Mouse (Mus musculus): ENCODE measurements around the gene Slc5a8. TPM values are rescaled to one million over a fixed set of nuclear protein-coding genes. Genes with fewer than 3 reads are reported as not detected.

The Slc5a8 gene
- polyA plus RNA-seq (2016; fragmentation: Nextera tagmentation; extraction: Ambion mirVana) = 0.04 TPM in 1 of 2 replicates, not detected in the other

DNA sequence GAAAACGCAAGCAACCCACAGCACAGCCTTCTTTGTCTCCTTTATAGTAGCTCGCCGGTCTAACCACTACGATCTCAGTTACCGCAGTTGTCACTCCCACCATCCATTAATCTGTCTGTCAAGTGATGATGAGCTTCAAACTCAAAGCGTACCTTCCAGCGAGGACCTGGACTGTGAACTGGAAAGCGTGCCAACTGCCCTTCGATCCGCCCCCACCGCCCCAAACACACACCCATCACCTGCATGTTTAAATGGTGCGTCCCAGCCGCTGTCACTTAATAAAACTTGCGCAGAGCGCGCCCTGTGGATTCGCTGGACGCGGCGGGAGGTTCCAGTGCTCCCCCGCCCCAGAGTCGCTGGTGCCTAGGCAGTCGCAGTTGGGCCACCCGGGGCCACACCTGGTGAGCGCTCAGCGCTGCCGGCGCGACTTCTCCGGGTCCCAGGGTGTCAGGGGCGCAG lies at the start of gene Slc5a8:
Slc5a8 (plus strand) TSS at position 361 of the 459 bp plus-strand sequence.
- H3K4me1 ChIP-seq = peaks cover 9% of the 10 kb centered on the region; the same call in 1 of the 2 replicates
- no peak for ATAC-seq (ENCODE audit: low FRiP score, low read depth)
- no peaks in the 10 kb centered on the region for H3K9me3 ChIP-seq
- peak within 1 kb of the TSS; percentile 31 for H3K4me3 ChIP-seq
- no peak within 1 kb of the TSS for H3K9ac ChIP-seq
- peaks cover 21% of the 10 kb centered on the region for H3K27me3 ChIP-seq (replicated peaks)
- no peaks in the 10 kb centered on the region for H3K36me3 ChIP-seq
- WGBS = 2% methylated on average over 31 of the region's 31 CpGs
- no peak within 1 kb of the TSS for H3K27ac ChIP-seq
- H3K4me2 ChIP-seq (replicated peaks) = peak within 1 kb of the TSS; percentile 57

DNA sequence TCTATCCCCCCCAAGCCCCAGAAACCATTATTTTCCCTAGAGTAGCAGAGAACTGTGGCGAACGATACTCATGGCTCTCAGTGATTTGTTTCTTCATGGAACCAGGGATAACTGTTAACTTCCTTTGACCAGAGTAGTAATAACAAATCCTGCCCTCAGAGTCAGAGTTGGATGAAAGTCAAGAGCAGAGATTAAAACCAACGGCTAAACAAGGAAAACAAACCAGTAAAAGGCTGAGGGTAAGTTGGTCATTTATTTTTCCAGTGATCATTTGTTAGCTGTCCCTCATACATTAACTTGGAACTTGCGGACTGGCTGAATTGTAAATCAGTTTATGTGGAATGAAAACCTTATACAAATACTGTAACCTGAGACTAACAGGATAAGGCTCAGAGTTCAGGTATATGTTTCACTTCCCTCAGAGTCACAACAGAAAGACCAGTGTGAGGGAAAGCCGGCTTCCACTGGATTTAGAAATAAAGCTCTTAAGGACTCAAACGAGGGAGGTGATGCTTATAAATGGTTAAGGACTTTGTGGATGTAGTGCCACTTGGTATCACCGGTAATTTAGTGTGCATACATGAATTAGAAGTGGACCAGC lies 36.8 kb upstream of the Slc5a8 start:
- Histone ChIP-seq H3K27ac (no peak overlapping the region), H3K4me1 (no peaks in the 10 kb centered on the region), H3K9me3 (no peaks in the 10 kb centered on the region), H3K4me2 (replicated peaks) (no peak overlapping the region), H3K4me3 (no peak overlapping the region), H3K27me3 (replicated peaks) (no peaks in the 10 kb centered on the region), H3K36me3 (no peaks in the 10 kb centered on the region), H3K9ac (no peak overlapping the region)
- ATAC-seq (ENCODE audit: low FRiP score, low read depth) = no peak
- 87% methylated on average over 7 of the region's 7 CpGs for WGBS

DNA sequence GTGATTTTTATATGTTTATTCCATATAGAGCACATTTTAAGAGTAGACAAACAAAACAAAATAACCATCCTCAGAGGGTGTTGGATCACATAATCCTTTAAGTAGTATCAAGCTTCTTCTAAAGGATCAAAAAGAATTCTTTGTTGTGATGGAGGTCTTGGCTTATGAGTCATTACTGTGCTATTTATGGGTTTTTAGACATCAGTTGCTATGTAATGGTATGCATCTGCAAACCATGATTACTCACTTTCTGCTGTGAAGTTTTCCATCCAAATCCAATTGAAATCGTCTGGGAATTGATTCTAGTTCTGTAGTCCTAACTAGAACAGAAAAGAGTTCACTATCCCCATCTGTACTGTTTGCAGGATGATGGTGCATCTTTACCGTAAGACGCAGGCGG lies 35.8 kb upstream of the Slc5a8 start:
- no peak overlapping the region for H3K4me2 ChIP-seq (replicated peaks)
- H3K4me1 ChIP-seq = no peaks in the 10 kb centered on the region
- no peaks in the 10 kb centered on the region for H3K9me3 ChIP-seq
- no peaks in the 10 kb centered on the region for H3K27me3 ChIP-seq (replicated peaks)
- no peak overlapping the region for H3K9ac ChIP-seq
- 93% methylated on average over 4 of the region's 4 CpGs for WGBS
- no peak overlapping the region for H3K27ac ChIP-seq
- no peak overlapping the region for H3K4me3 ChIP-seq
- H3K36me3 ChIP-seq = no peaks in the 10 kb centered on the region
- no peak for ATAC-seq (ENCODE audit: low FRiP score, low read depth)

DNA sequence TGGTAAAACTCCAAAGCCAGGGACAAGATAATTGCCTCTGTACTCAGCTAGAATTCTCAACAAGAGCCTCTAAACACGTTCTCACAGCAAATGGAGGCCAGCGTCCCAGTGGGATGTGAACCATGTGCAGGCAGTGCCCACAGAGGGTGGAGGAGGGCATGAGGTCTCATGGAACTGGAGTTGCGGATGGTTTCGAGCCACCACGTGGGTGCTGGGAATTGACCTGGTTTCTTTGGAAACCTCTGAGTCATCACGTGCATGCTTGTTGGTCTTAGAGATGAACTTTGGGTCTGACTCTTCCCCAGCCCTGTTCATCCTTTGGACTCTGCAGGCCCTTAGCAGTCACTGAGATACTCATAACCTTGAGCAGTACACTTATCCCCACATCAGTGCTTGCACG lies 32.5 kb upstream of the Slc5a8 start:
- Histone ChIP-seq H3K9me3 (no peaks in the 10 kb centered on the region), H3K27ac (no peak overlapping the region), H3K4me3 (no peak overlapping the region), H3K4me2 (replicated peaks) (no peak overlapping the region), H3K27me3 (replicated peaks) (no peaks in the 10 kb centered on the region), H3K36me3 (no peaks in the 10 kb centered on the region), H3K9ac (no peak overlapping the region), H3K4me1 (no peaks in the 10 kb centered on the region)
- no peak for ATAC-seq (ENCODE audit: low FRiP score, low read depth)
- 86% methylated on average over 7 of the region's 7 CpGs for WGBS

DNA sequence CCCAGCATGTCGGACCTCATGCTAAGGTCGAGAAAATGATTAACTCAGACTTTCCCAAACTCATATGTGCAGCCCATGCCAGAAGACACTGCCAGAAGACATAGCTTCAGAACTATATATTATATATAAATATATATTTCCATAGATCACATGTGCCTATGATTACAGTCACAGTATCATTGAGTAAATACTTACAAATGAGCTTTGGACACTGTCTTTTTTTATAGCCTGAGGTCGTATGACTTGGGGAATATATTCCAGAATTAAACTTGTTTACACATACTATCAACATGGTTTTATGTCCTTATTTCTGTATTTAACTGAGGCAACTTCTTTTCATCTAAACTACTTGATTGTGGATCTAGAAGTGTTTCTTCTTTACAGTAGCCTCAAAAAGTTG lies 24.9 kb upstream of the Slc5a8 start:
- Histone ChIP-seq H3K4me2 (replicated peaks) (no peak overlapping the region), H3K4me3 (no peak overlapping the region), H3K27ac (no peak overlapping the region), H3K4me1 (no peaks in the 10 kb centered on the region), H3K9me3 (no peaks in the 10 kb centered on the region), H3K27me3 (replicated peaks) (no peaks in the 10 kb centered on the region), H3K9ac (no peak overlapping the region), H3K36me3 (no peaks in the 10 kb centered on the region)
- 76% methylated on average over 3 of the region's 3 CpGs for WGBS
- no peak for ATAC-seq (ENCODE audit: low FRiP score, low read depth)

DNA sequence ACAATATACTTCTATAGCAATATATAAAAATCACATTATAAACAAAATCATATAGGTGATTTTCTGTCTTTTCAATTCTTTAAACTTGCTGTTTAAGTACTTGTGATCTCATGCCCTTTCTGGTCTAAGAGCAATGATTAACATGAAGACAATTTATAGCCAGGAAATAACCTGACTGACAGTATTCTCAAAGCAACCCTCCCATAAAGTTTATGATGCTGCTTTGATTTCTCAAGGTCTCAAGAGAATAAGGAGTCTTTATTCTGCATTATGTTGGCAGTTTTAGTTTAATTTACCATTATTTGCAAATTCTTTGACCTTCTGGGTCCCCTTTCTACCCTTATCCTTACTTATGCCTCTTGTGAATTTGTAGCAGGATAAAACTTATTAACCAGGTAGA lies 24.4 kb upstream of the Slc5a8 start:
- H3K27me3 ChIP-seq (replicated peaks) = no peaks in the 10 kb centered on the region
- H3K4me3 ChIP-seq = no peak overlapping the region
- H3K27ac ChIP-seq = no peak overlapping the region
- H3K4me2 ChIP-seq (replicated peaks) = no peak overlapping the region
- no peaks in the 10 kb centered on the region for H3K36me3 ChIP-seq
- no peak overlapping the region for H3K9ac ChIP-seq
- no peaks in the 10 kb centered on the region for H3K9me3 ChIP-seq
- no peak for ATAC-seq (ENCODE audit: low FRiP score, low read depth)
- H3K4me1 ChIP-seq = no peaks in the 10 kb centered on the region

DNA sequence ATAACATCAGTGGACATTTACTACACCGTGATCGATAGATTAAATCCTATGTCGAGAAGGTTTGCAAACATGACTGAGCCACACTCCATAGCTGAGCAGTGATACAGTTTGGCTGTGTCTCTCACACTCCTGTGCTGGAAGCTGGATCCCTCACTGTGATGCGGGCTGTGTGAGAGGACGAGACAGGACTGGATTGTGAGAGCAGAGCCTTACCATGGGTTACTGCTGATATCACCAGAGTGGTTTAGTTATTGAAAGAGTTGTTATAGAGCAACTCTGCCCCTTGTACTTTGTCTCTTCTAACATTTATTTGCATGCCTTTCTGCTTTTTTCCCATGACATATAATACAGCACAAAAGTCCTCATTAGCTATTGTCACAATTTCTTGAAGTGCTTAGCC lies 23.5 kb upstream of the Slc5a8 start:
- no peaks in the 10 kb centered on the region for H3K27me3 ChIP-seq (replicated peaks)
- no peaks in the 10 kb centered on the region for H3K36me3 ChIP-seq
- ATAC-seq (ENCODE audit: low FRiP score, low read depth) = no peak
- H3K9me3 ChIP-seq = no peaks in the 10 kb centered on the region
- no peak overlapping the region for H3K9ac ChIP-seq
- H3K27ac ChIP-seq = no peak overlapping the region
- no peak overlapping the region for H3K4me3 ChIP-seq
- no peak overlapping the region for H3K4me2 ChIP-seq (replicated peaks)
- WGBS = 94% methylated on average over 5 of the region's 5 CpGs
- H3K4me1 ChIP-seq = no peaks in the 10 kb centered on the region

DNA sequence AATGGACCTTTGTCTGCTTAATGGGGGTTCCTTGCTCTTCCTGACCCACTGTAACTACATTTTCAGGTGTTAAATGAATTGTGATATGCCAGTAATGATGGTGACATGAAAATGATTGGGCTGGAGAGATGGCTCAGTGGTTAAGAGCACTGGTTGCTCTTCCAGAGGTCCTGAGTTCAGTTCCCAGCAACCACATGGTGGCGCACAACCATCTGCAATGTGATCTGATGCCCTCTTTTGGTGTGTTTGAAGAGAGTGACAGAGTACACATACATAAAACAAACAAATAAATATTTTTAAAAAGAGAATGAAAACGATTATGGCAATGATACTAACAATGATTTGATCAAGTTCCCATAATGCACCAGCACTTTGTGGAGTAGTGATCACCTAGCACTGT lies 19.8 kb upstream of the Slc5a8 start:
- no peak overlapping the region for H3K27ac ChIP-seq
- no peaks in the 10 kb centered on the region for H3K36me3 ChIP-seq
- H3K27me3 ChIP-seq (replicated peaks) = no peaks in the 10 kb centered on the region
- no peak overlapping the region for H3K9ac ChIP-seq
- H3K4me1 ChIP-seq = no peaks in the 10 kb centered on the region
- no peaks in the 10 kb centered on the region for H3K9me3 ChIP-seq
- no peak overlapping the region for H3K4me2 ChIP-seq (replicated peaks)
- no peak overlapping the region for H3K4me3 ChIP-seq
- no peak for ATAC-seq (ENCODE audit: low FRiP score, low read depth)
- 67% methylated on average over 2 of the region's 2 CpGs for WGBS

DNA sequence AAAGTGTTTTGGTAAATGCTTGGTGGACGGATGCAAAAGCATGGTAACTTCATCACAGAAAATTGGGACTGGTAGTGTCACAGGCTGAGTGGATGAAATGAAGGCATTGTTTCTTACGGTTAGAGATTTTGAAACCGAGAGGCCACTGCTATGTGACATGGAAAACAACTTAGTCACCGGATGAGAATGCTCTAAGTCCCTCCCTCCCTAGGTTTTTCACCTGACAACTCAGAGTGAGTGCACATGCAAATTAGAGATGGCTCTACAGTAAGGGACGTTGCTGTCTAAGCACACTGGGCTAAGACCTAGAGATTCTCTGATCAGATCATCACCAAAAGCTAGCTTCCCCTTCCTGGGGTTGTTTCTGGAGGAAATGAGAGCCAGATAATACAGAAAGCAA lies 10.9 kb upstream of the Slc5a8 start:
- ATAC-seq (ENCODE audit: low FRiP score, low read depth) = no peak
- Histone ChIP-seq H3K27ac (no peak overlapping the region), H3K27me3 (replicated peaks) (no peaks in the 10 kb centered on the region), H3K9me3 (no peaks in the 10 kb centered on the region), H3K4me2 (replicated peaks) (no peak overlapping the region), H3K4me1 (no peaks in the 10 kb centered on the region), H3K36me3 (no peaks in the 10 kb centered on the region), H3K9ac (no peak overlapping the region), H3K4me3 (no peak overlapping the region)
- WGBS = 68% methylated on average over 5 of the region's 5 CpGs

DNA sequence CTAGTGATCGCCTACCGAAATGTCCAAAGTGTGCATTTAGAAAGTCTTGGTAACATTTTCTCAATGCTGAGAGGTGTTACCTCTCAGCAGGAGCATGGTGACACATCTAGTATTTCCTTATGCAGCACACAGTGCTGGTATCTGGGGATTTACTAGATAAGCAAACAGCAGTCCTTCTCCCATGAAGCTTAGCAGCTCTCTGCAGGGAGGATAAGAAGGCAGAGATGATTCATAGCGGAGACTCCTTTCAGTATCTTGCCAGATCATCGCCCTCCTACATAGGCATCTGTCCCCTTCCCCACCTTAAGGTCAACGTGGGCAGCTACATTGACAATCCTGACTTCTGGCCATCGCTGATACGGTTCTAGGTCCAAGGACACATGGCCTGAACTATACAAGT lies 8.4 kb upstream of the Slc5a8 start:
- no peaks in the 10 kb centered on the region for H3K9me3 ChIP-seq
- H3K4me3 ChIP-seq = no peak overlapping the region
- 84% methylated on average over 7 of the region's 7 CpGs for WGBS
- H3K4me2 ChIP-seq (replicated peaks) = no peak overlapping the region
- H3K9ac ChIP-seq = no peak overlapping the region
- no peaks in the 10 kb centered on the region for H3K36me3 ChIP-seq
- no peaks in the 10 kb centered on the region for H3K4me1 ChIP-seq
- no peaks in the 10 kb centered on the region for H3K27me3 ChIP-seq (replicated peaks)
- ATAC-seq (ENCODE audit: low FRiP score, low read depth) = no peak
- no peak overlapping the region for H3K27ac ChIP-seq

DNA sequence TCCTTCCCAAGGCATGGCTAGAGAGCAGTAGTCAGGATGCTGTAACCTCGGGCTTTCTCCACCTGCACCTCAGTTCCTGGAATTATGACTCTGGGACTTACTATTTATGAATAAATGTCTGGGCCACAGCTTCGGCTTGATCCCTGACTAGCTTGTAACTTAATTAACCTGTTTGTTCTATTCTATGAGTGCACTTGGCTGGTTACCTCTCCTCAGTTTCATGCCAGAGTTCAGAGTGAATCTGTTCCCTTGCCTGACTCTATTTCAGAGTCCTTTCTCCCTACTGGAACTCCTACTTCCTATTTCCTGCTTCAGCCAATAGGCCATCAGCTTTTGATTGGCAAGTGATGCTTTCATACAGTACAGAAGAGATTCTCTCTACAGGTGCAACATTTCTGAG lies 2.1 kb upstream of the Slc5a8 start:
- H3K27me3 ChIP-seq (replicated peaks) = peaks cover 21% of the 10 kb centered on the region
- WGBS = 89% methylated on average over 2 of the region's 2 CpGs
- no peak for ATAC-seq (ENCODE audit: low FRiP score, low read depth)
- H3K4me2 ChIP-seq (replicated peaks) = no peak overlapping the region
- no peak overlapping the region for H3K9ac ChIP-seq
- no peaks in the 10 kb centered on the region for H3K9me3 ChIP-seq
- peaks cover 9% of the 10 kb centered on the region; the same call in 1 of the 2 replicates for H3K4me1 ChIP-seq
- no peaks in the 10 kb centered on the region for H3K36me3 ChIP-seq
- H3K27ac ChIP-seq = no peak overlapping the region
- no peak overlapping the region for H3K4me3 ChIP-seq

DNA sequence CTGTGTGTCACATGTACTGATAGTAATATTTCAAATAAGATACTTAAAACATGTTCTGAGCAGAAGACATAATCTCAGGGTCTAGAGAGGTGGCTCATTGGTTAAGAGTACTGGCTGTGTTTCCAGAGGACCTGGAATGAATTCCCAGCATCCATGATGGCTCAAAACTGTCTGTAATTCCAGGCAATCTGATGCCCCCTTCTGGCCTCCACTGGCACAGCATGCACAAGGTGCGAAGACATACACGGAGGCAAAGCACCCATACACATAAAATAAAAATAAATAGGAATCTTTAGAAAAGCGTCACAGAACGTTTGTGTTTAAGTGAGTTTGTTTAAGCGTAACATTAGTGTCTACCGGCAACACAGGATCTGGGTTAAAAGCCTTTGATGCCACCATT lies 956 bp upstream of the Slc5a8 start:
- no peak overlapping the region for H3K4me2 ChIP-seq (replicated peaks)
- WGBS = 77% methylated on average over 6 of the region's 6 CpGs
- no peak overlapping the region for H3K4me3 ChIP-seq
- peaks cover 9% of the 10 kb centered on the region; the same call in 1 of the 2 replicates for H3K4me1 ChIP-seq
- no peaks in the 10 kb centered on the region for H3K9me3 ChIP-seq
- H3K9ac ChIP-seq = no peak overlapping the region
- no peak for ATAC-seq (ENCODE audit: low FRiP score, low read depth)
- H3K27me3 ChIP-seq (replicated peaks) = peaks cover 21% of the 10 kb centered on the region
- H3K27ac ChIP-seq = no peak overlapping the region
- no peaks in the 10 kb centered on the region for H3K36me3 ChIP-seq

DNA sequence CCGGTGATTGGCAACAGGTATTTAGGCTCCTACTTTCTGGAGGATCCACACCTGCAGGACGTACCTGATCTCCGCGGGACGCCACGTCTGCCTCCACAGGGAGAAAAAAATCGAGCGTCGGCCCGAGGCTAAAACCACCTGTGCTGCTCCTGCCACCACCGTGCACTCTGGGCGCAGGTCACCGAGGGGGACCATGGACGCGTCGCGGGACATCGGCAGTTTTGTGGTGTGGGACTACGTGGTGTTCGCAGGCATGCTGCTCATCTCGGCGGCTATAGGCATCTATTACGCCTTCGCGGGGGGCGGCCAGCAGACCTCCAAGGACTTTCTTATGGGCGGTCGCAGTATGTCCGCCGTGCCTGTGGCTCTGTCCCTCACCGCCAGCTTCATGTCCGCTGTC lies 322 bp downstream of the Slc5a8 start:
- H3K4me2 ChIP-seq (replicated peaks) = peak overlapping the region; percentile 57
- peaks cover 9% of the 10 kb centered on the region; the same call in 1 of the 2 replicates for H3K4me1 ChIP-seq
- ATAC-seq (ENCODE audit: low FRiP score, low read depth) = 0 out of 2 replicates have a peak, but pooled peaks have one; percentile 13
- H3K9me3 ChIP-seq = no peaks in the 10 kb centered on the region
- no peak overlapping the region for H3K27ac ChIP-seq
- H3K9ac ChIP-seq = no peak overlapping the region
- WGBS = 2% methylated on average over 32 of the region's 32 CpGs
- no peaks in the 10 kb centered on the region for H3K36me3 ChIP-seq
- H3K4me3 ChIP-seq = peak overlapping the region; percentile 31
- peaks cover 21% of the 10 kb centered on the region for H3K27me3 ChIP-seq (replicated peaks)

Measured in neural tube, embryonic 12.5 days (tissue).